10 mouse cellular contexts compared by ENCODE assay signal in genomic region chr5:21017075-21017474, GRCm38 (mm10). TPM values are rescaled to one million over a fixed set of nuclear protein-coding genes. Genes with fewer than 3 reads are reported as not detected.
DNase-seq lines count a peak whose midpoint lies in the region; ATAC-seq and TF ChIP-seq lines count a peak whose summit lies in the region.
"Had no signal": no experiment of that assay in that cellular context is flagged by ENCODE, and none has a peak within 500 bp of the region (broad histone marks: within the 10 kb centered on the region; RNA-seq: fewer than 3 reads in every experiment).

No protein-coding gene starts in this region.

- no peak for TF ChIP-seq POLR2A in lung, adult 2 months (IDR thresholded peaks at IDR 0.05; ENCODE audit: borderline replicate concordance, extremely low read depth, low read depth, low read length)

- no peak overlapping the region for H3K4me3 ChIP-seq in hindbrain, embryonic 13.5 days
- H3K4me3 ChIP-seq in hindbrain, embryonic 12.5 days = no peak overlapping the region
- H3K4me3 ChIP-seq in heart, embryonic 15.5 days = no peak overlapping the region
- no peak overlapping the region for H3K4me3 ChIP-seq in lung, adult 2 months (replicated peaks; ENCODE audit: extremely low read depth, low read depth, low read length)
- H3K4me3 ChIP-seq: embryonic facial prominence, embryonic 12.5 days; midbrain, embryonic 12.5 days had no signal

- H3K27ac ChIP-seq in hindbrain, embryonic 13.5 days = 0 out of 2 replicates have a peak overlapping the region, but pooled peaks have one; percentile 23
- H3K27ac ChIP-seq in hindbrain, embryonic 12.5 days = no peak overlapping the region
- H3K27ac ChIP-seq in heart, embryonic 15.5 days = no peak overlapping the region
- H3K27ac ChIP-seq: embryonic facial prominence, embryonic 12.5 days; midbrain, embryonic 12.5 days had no signal

- peak; percentile 37; the same call in 1 of the 2 replicates for TF ChIP-seq CTCF in lung, adult 2 months (IDR thresholded peaks at IDR 0.05; ENCODE audit: insufficient read depth, low read length)

- H3K9me3 ChIP-seq in hindbrain, embryonic 13.5 days = no peaks in the 10 kb centered on the region
- no peaks in the 10 kb centered on the region for H3K9me3 ChIP-seq in hindbrain, embryonic 12.5 days (replicated peaks)
- H3K9me3 ChIP-seq in heart, embryonic 15.5 days (replicated peaks) = no peaks in the 10 kb centered on the region
- H3K9me3 ChIP-seq: embryonic facial prominence, embryonic 12.5 days; midbrain, embryonic 12.5 days had no signal

- ATAC-seq in hindbrain, embryonic 13.5 days (ENCODE audit: low FRiP score) = no peak
- no peak for ATAC-seq in hindbrain, embryonic 12.5 days (ENCODE audit: low FRiP score)
- ATAC-seq in heart, embryonic 15.5 days (replicated peaks; ENCODE audit: insufficient number of reproducible peaks, insufficient read depth, low FRiP score, low read depth) = peak; percentile 50; the same call in 1 of the 2 replicates

- peaks cover 63% of the 10 kb centered on the region for H3K36me3 ChIP-seq in hindbrain, embryonic 13.5 days
- peaks cover 48% of the 10 kb centered on the region for H3K36me3 ChIP-seq in hindbrain, embryonic 12.5 days
- peaks cover 38% of the 10 kb centered on the region for H3K36me3 ChIP-seq in heart, embryonic 15.5 days

- H3K27me3 ChIP-seq in hindbrain, embryonic 13.5 days = no peaks in the 10 kb centered on the region
- H3K27me3 ChIP-seq in hindbrain, embryonic 12.5 days = no peaks in the 10 kb centered on the region
- no peaks in the 10 kb centered on the region for H3K27me3 ChIP-seq in heart, embryonic 15.5 days
- H3K27me3 ChIP-seq: embryonic facial prominence, embryonic 12.5 days; midbrain, embryonic 12.5 days had no signal

- WGBS in hindbrain, embryonic 13.5 days = 61% methylated on average over 5 of the region's 5 CpGs
- WGBS in hindbrain, embryonic 12.5 days = 66% methylated on average over 5 of the region's 5 CpGs
- WGBS in heart, embryonic 15.5 days = 45% methylated on average over 5 of the region's 5 CpGs
- WGBS in lung, adult 2 months = 33% methylated on average over 5 of the region's 5 CpGs

- no peak overlapping the region for H3K9ac ChIP-seq in hindbrain, embryonic 13.5 days
- no peak overlapping the region for H3K9ac ChIP-seq in hindbrain, embryonic 12.5 days
- no peak overlapping the region for H3K9ac ChIP-seq in heart, embryonic 15.5 days
- H3K9ac ChIP-seq: embryonic facial prominence, embryonic 12.5 days; midbrain, embryonic 12.5 days had no signal

- no peaks in the 10 kb centered on the region for H3K4me1 ChIP-seq in hindbrain, embryonic 13.5 days (replicated peaks)
- H3K4me1 ChIP-seq in hindbrain, embryonic 12.5 days = no peaks in the 10 kb centered on the region
- H3K4me1 ChIP-seq in heart, embryonic 15.5 days (replicated peaks) = no peaks in the 10 kb centered on the region
- no peaks in the 10 kb centered on the region for H3K4me1 ChIP-seq in lung, adult 2 months (ENCODE audit: control insufficient read depth, insufficient read depth, low read length)
- H3K4me1 ChIP-seq: embryonic facial prominence, embryonic 12.5 days; midbrain, embryonic 12.5 days had no signal

- no peak overlapping the region for H3K4me2 ChIP-seq in hindbrain, embryonic 13.5 days
- no peak overlapping the region for H3K4me2 ChIP-seq in hindbrain, embryonic 12.5 days (replicated peaks)
- no peak overlapping the region for H3K4me2 ChIP-seq in heart, embryonic 15.5 days
- H3K4me2 ChIP-seq: embryonic facial prominence, embryonic 12.5 days; midbrain, embryonic 12.5 days had no signal

- DNase-seq in ZHBTc4 (ENCODE audit: low read depth, low spot score) = peak; percentile 70
- DNase-seq in lung, adult 2 months = no peak
- DNase-seq in cerebellum, adult 11-12 months = no peak
- no peak for DNase-seq in frontal cortex, postnatal 14 days (ENCODE audit: low spot score in 2 of 2)
- DNase-seq in right cerebral cortex, adult 2 months (ENCODE audit: low spot score in 2 of 2) = no peak

RNA-seq across cellular contexts. Expression of gene Ptpn12, which starts 38.6 kb away (rescaled TPM):
- polyA plus RNA-seq in hindbrain, embryonic 13.5 days (2015; fragmentation: Nextera tagmentation; extraction: Ambion mirVana) = 27.5 and 27.6 TPM in 2 replicates
- 25.5 and 30.1 TPM in 2 replicates for polyA plus RNA-seq in hindbrain, embryonic 12.5 days (2016; fragmentation: Nextera tagmentation; extraction: Ambion mirVana)
- polyA plus RNA-seq in heart, embryonic 15.5 days (2015; fragmentation: Nextera tagmentation; extraction: Ambion mirVana) = 15.3 and 16.0 TPM in 2 replicates
- 76.7 and 85.2 TPM in 2 replicates for polyA plus RNA-seq in lung, adult 2 months (2012; rRNA removed)
